Mouse (Mus musculus) liver, embryonic 11.5 days (tissue): ENCODE data around the gene March11. TPM values are rescaled to one million over a fixed set of nuclear protein-coding genes. Genes with fewer than 3 reads are reported as not detected.

Experiments used
- ATAC-seq: fragments of 200-750 bp; cut with Nextera tagmentation; replicated peaks from 2 replicates; pipeline ENCODE4 v1.8.0; 2017; ENCODE audit warnings: moderate number of reproducible peaks, mild to moderate bottlenecking, moderate TSS enrichment, moderate library complexity; ENCODE audit not compliant: low FRiP score
- DNase-seq: peaks from one replicate; pipeline ENCODE4 v3.0.0-alpha.2; 2017; ENCODE audit warnings: low spot score
- H3K27ac ChIP-seq: fragments of 300-500 bp; sonication (generic); 2 replicates; pipeline ENCODE4 v1.5.1; 2014; ENCODE audit warnings: mild to moderate bottlenecking, low read depth, low read length, control low read depth
- H3K27me3 ChIP-seq: fragments of 300-500 bp; sonication (generic); replicated peaks from 2 replicates; pipeline ENCODE4 v1.6.1; 2014; ENCODE audit warnings: low read length, mixed read lengths; ENCODE audit not compliant: control insufficient read depth, insufficient read depth
- H3K36me3 ChIP-seq: fragments of 300-500 bp; sonication (generic); 2 replicates; pipeline ENCODE4 v1.6.1; 2014; ENCODE audit warnings: mild to moderate bottlenecking, low read length, moderate library complexity, mixed read lengths; ENCODE audit not compliant: control insufficient read depth, insufficient read depth
- H3K4me1 ChIP-seq: fragments of 300-500 bp; sonication (generic); replicated peaks from 2 replicates; pipeline ENCODE4 v1.6.1; 2014; ENCODE audit warnings: low read length, mixed read lengths; ENCODE audit not compliant: control insufficient read depth, insufficient read depth
- H3K4me2 ChIP-seq: fragments of 300-500 bp; sonication (generic); 2 replicates; pipeline ENCODE4 v1.6.1; 2014; ENCODE audit warnings: mild to moderate bottlenecking, control low read depth, moderate library complexity
- H3K4me3 ChIP-seq: fragments of 300-500 bp; sonication (generic); 2 replicates; pipeline ENCODE4 v1.5.1; 2014; ENCODE audit warnings: low read depth, low read length, control low read depth
- H3K9ac ChIP-seq: fragments of 300-500 bp; sonication (generic); 2 replicates; pipeline ENCODE4 v1.6.1; 2014; ENCODE audit warnings: low read depth, low read length, control low read depth
- H3K9me3 ChIP-seq: fragments of 300-500 bp; sonication (generic); 2 replicates; pipeline ENCODE4 v1.6.1; 2016; ENCODE audit warnings: low read length, inconsistent platforms, mixed read lengths; ENCODE audit not compliant: control insufficient read depth
- WGBS: fragments of 180-500 bp; shearing (Covaris S2); extraction: QIAGEN DNeasy Blood & Tissue Kit; methylation state at CpG from one replicate; pipeline ENCODE4 v1.1.7; 2014; 5-methylcytosine and 5-hydroxymethylcytosine counted together
- polyA plus RNA-seq: library from polyadenylated mRNA; unstranded; fragments of >200 nt; fragmentation: Nextera tagmentation; extraction: Ambion mirVana; gene quantifications from 2 replicates; pipeline ENCODE4 v1.2.1, GENCODE M21; 2014

The March11 gene
- polyA plus RNA-seq, 1 experiment from 2014 or later = 1.5 TPM

DNA sequence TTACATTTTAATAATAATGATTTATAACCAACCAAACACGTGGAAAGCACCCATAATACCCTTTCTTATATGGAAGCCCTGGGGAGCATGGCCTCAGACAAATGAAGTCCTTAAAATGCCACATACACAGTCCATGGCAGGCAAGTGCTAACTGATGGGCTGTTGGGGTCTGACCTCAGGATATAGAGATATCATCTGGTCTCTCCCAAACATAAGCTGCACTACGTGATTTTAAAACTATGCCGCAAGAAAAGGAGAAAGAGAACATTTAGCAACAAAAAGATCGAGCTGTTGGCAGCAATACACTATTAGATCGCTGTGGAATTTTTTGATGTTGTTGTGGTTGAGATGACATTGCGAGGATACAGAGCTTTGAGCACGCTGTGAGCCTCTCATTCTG, 126.9 kb downstream of the March11 start:
- 78% methylated on average over 7 of the region's 7 CpGs for WGBS
- H3K27me3 ChIP-seq = no peaks in the 10 kb centered on the region
- no peak overlapping the region for H3K4me3 ChIP-seq
- H3K9me3 ChIP-seq = no peaks in the 10 kb centered on the region
- H3K9ac ChIP-seq = no peak overlapping the region
- DNase-seq = no peak
- ATAC-seq = no peak
- no peak overlapping the region for H3K27ac ChIP-seq
- no peaks in the 10 kb centered on the region for H3K36me3 ChIP-seq
- H3K4me2 ChIP-seq = no peak overlapping the region
- no peaks in the 10 kb centered on the region for H3K4me1 ChIP-seq

DNA sequence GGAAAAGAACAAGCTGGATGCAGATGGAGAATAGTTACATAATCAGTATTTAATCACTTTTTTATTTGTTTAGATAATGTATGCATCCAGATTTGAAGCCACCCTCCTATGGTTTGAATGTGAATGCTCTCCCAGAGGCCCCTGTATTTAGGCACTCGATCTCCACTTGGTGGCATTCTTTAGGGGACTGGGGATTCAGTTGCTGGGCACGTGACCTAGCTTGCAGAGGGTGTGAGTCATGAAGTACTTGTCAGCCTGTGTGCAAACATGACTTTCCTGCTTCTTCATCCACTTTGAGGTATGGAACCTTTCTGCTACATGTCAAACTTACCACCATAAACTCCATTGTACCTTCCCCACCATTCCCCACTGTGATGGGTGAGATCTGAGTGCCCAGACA, 128.3 kb downstream of the March11 start:
- Histone ChIP-seq H3K27me3 (no peaks in the 10 kb centered on the region), H3K4me3 (no peak overlapping the region), H3K9ac (no peak overlapping the region), H3K36me3 (no peaks in the 10 kb centered on the region), H3K4me2 (no peak overlapping the region), H3K9me3 (no peaks in the 10 kb centered on the region), H3K4me1 (no peaks in the 10 kb centered on the region), H3K27ac (no peak overlapping the region)
- DNase-seq (no peak), ATAC-seq (no peak)
- 56% methylated on average over 2 of the region's 2 CpGs for WGBS
